Mouse (Mus musculus): Measurements from ENCODE around the gene Lmbr1. TPM values are rescaled to one million over a fixed set of nuclear protein-coding genes. Genes with fewer than 3 reads are reported as not detected.

Gene Lmbr1
- polyA plus RNA-seq, 1 experiment, result 0.84 TPM

DNA sequence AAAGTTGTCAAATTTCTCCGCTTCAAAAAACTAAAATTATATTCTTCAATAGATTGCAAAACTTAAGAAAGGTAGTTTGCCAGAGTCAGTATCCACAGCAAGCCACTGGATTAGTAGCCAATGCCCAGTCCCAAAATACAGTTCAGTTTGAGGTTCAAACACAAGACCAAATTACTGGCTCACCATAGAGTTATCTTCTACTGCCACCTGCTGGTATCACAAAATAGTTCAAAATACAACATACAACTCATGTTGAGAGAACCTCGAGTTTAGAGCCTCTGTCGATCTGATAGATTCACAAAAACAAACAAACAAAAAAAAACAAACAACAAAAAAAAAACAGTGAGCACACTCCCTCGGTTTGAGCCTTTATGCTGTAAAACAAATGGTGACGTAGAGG lies 42.4 kb downstream of the Lmbr1 start:
- Histone ChIP-seq H3K4me3 (ENCODE audit: extremely low read depth, insufficient read depth, insufficient read length) (no peak overlapping the region), H3K27ac (ENCODE audit: insufficient read depth, low read length) (no peak overlapping the region), H3K27me3 (ENCODE audit: control insufficient read depth, insufficient read depth, low read length) (no peaks in the 10 kb centered on the region), H3K36me3 (ENCODE audit: control insufficient read depth, insufficient read depth, low read length) (no peaks in the 10 kb centered on the region), H3K4me1 (ENCODE audit: control insufficient read depth, insufficient read depth, insufficient read length) (no peaks in the 10 kb centered on the region)
- TF ChIP-seq POLR2A (IDR thresholded peaks at IDR 0.05; ENCODE audit: low read depth, low read length), result no peak
- no peak for DNase-seq (ENCODE audit: low read depth in 1 of 2, low spot score in 2 of 2)
- 54% methylated on average over 5 of the region's 5 CpGs for WGBS

DNA sequence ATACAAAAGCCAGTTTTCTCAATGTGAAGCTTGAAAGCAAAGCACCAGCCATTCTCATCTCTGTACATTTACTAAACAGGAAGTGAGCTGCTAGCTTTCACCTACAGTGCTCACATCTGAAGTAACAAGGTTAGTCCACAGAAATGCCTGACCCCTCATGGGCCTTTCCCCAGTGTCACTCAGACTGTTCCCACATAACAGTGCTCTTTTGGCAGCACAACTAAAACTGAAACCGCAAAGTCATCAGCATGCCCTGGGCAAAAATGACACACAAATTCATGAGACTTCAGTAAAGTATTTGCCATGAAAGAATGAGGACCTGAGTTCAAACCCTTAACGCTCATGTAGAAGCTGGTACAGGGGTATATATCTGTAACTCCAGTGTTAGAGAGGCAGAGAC lies 55.7 kb downstream of the Lmbr1 start:
- H3K27ac ChIP-seq (ENCODE audit: insufficient read depth, low read length), result no peak overlapping the region
- TF ChIP-seq POLR2A (IDR thresholded peaks at IDR 0.05; ENCODE audit: low read depth, low read length), result no peak
- TF ChIP-seq CTCF (IDR thresholded peaks at IDR 0.05; ENCODE audit: extremely low read depth, insufficient read depth, insufficient read length, insufficient replicate concordance), result no peak
- H3K36me3 ChIP-seq (ENCODE audit: control insufficient read depth, insufficient read depth, low read length), result no peaks in the 10 kb centered on the region
- no peaks in the 10 kb centered on the region for H3K27me3 ChIP-seq (ENCODE audit: control insufficient read depth, insufficient read depth, low read length)
- 86% methylated on average over 2 of the region's 2 CpGs for WGBS
- DNase-seq (ENCODE audit: low read depth in 1 of 2, low spot score in 2 of 2), result no peak
- H3K4me1 ChIP-seq (ENCODE audit: control insufficient read depth, insufficient read depth, insufficient read length), result no peaks in the 10 kb centered on the region
- H3K4me3 ChIP-seq (ENCODE audit: extremely low read depth, insufficient read depth, insufficient read length), result no peak overlapping the region

DNA sequence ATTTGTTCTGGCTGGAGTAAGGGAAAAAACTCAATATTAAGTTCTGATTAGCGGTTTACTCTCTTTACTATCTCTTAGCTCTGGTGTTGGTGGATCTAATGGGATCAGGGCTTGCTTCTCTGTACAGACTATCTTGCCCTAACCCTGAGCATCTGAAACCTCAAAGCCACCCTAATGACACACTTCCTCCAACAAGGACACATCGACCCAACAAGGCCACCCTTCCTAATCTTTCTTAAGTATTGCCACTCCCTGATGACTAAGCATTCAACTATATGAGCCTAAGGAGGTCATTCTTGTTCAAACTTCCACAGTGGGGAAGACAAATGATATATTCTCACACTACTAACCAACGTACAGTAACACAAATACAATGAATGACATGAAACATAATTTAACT lies 69.0 kb downstream of the Lmbr1 start:
- H3K4me1 ChIP-seq (ENCODE audit: control insufficient read depth, insufficient read depth, insufficient read length), result no peaks in the 10 kb centered on the region
- H3K27me3 ChIP-seq (ENCODE audit: control insufficient read depth, insufficient read depth, low read length), result no peaks in the 10 kb centered on the region
- no peak for DNase-seq (ENCODE audit: low read depth in 1 of 2, low spot score in 2 of 2)
- no peak for TF ChIP-seq POLR2A (IDR thresholded peaks at IDR 0.05; ENCODE audit: low read depth, low read length)
- TF ChIP-seq CTCF (IDR thresholded peaks at IDR 0.05; ENCODE audit: extremely low read depth, insufficient read depth, insufficient read length, insufficient replicate concordance), result no peak
- WGBS, result 55% methylated on average over 3 of the region's 3 CpGs
- no peak overlapping the region for H3K4me3 ChIP-seq (ENCODE audit: extremely low read depth, insufficient read depth, insufficient read length)
- no peak overlapping the region for H3K27ac ChIP-seq (ENCODE audit: insufficient read depth, low read length)
- H3K36me3 ChIP-seq (ENCODE audit: control insufficient read depth, insufficient read depth, low read length), result no peaks in the 10 kb centered on the region

DNA sequence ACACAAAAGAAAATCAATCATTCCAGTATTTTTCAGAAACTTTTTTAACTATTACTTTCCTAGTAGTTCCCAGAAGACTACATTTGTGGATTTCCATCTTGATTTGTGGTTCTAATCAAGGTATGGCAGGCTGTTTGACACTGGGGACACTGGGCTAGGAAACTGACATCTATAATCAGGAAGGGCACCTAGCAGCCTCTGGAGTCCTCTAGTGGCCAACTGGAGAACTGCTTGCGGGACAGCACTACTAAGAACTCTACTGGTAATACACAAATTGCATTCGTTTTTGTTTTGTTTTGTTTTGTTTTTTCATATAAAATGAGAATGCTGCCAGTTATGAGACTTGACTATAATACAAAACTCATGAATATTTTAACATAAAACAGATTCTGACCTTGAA lies 85.0 kb downstream of the Lmbr1 start:
- Histone ChIP-seq H3K27me3 (ENCODE audit: control insufficient read depth, insufficient read depth, low read length) (no peaks in the 10 kb centered on the region), H3K4me1 (ENCODE audit: control insufficient read depth, insufficient read depth, insufficient read length) (no peaks in the 10 kb centered on the region), H3K36me3 (ENCODE audit: control insufficient read depth, insufficient read depth, low read length) (no peaks in the 10 kb centered on the region), H3K27ac (ENCODE audit: insufficient read depth, low read length) (no peak overlapping the region), H3K4me3 (ENCODE audit: extremely low read depth, insufficient read depth, insufficient read length) (no peak overlapping the region)
- TF ChIP-seq POLR2A (IDR thresholded peaks at IDR 0.05; ENCODE audit: low read depth, low read length) (no peak), CTCF (IDR thresholded peaks at IDR 0.05; ENCODE audit: extremely low read depth, insufficient read depth, insufficient read length, insufficient replicate concordance) (peak; percentile 58; the same call in 1 of the 2 replicates)
- WGBS, result 39% methylated on average over 2 of the region's 2 CpGs
- peak in 1 of 2 experiments; percentile 37 for DNase-seq (ENCODE audit: low read depth in 1 of 2, low spot score in 2 of 2)

DNA sequence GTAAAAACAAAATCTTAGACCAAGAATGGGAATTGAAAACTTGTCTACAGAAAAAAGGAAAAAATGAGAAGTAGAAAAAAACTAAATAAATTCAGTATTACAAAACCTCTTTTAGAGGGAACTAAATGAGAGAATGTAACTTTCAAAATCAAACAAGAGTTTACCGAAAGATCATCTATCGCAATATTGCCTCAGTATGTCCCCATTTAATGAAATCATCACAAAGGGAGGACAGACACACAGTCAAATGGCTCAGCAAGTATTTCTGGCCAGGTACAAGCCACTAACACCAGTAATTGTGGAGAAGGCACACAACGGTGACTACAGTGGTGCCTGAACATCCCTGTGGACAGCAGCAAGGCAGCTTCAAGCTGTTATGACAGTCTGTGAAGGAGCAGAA lies 88.1 kb downstream of the Lmbr1 start:
- no peak overlapping the region for H3K27ac ChIP-seq (ENCODE audit: insufficient read depth, low read length)
- TF ChIP-seq POLR2A (IDR thresholded peaks at IDR 0.05; ENCODE audit: low read depth, low read length) (no peak), CTCF (IDR thresholded peaks at IDR 0.05; ENCODE audit: extremely low read depth, insufficient read depth, insufficient read length, insufficient replicate concordance) (no peak)
- 90% methylated on average over 3 of the region's 3 CpGs for WGBS
- no peaks in the 10 kb centered on the region for H3K27me3 ChIP-seq (ENCODE audit: control insufficient read depth, insufficient read depth, low read length)
- H3K4me3 ChIP-seq (ENCODE audit: extremely low read depth, insufficient read depth, insufficient read length), result no peak overlapping the region
- no peaks in the 10 kb centered on the region for H3K36me3 ChIP-seq (ENCODE audit: control insufficient read depth, insufficient read depth, low read length)
- no peaks in the 10 kb centered on the region for H3K4me1 ChIP-seq (ENCODE audit: control insufficient read depth, insufficient read depth, insufficient read length)
- no peak for DNase-seq (ENCODE audit: low read depth in 1 of 2, low spot score in 2 of 2)

DNA sequence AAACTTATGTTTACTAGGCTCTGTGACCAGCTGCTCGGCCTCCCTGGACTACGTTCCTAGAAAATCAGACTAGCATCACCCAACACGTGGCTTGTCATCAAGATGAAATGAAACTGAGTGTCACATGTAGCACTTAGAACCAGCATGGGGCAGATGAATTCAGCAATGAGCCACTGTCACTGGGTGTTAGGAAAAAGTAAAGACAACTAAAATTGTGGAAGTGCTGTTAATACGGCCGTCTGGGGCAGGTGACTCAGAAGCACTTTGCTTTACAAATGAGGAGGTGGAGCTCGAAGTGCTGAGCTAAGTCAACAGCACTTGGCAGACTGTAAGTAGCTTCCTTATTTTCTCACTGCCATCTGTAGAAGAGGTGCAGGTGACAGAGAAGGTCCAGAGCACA lies 88.5 kb downstream of the Lmbr1 start:
- DNase-seq (ENCODE audit: low read depth in 1 of 2, low spot score in 2 of 2), result no peak
- Histone ChIP-seq H3K27ac (ENCODE audit: insufficient read depth, low read length) (no peak overlapping the region), H3K27me3 (ENCODE audit: control insufficient read depth, insufficient read depth, low read length) (no peaks in the 10 kb centered on the region), H3K4me1 (ENCODE audit: control insufficient read depth, insufficient read depth, insufficient read length) (no peaks in the 10 kb centered on the region), H3K36me3 (ENCODE audit: control insufficient read depth, insufficient read depth, low read length) (no peaks in the 10 kb centered on the region), H3K4me3 (ENCODE audit: extremely low read depth, insufficient read depth, insufficient read length) (no peak overlapping the region)
- no peak for TF ChIP-seq CTCF (IDR thresholded peaks at IDR 0.05; ENCODE audit: extremely low read depth, insufficient read depth, insufficient read length, insufficient replicate concordance)
- TF ChIP-seq POLR2A (IDR thresholded peaks at IDR 0.05; ENCODE audit: low read depth, low read length), result no peak
- 61% methylated on average over 6 of the region's 6 CpGs for WGBS

DNA sequence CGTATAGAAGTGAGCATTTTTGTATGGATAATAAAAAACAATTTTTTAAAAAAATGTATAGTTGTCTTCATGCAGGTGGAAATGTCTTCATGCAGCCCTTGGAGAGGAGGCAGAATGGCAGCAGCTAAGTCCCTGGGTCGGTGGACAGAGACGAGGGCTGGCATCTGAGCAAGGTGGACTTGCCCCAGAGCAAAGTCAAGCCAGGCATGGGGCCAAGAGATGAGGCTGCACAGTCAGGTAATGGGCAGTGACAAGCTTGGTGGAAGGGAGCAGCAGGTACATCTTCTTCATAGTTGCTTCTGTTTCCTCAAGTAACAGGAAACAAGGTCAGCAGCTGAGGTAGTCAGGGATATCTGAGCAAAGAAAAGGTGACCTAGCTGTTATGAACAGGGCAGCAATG lies 97.1 kb downstream of the Lmbr1 start:
- 90% methylated on average over 3 of the region's 3 CpGs for WGBS
- no peak for DNase-seq (ENCODE audit: low read depth in 1 of 2, low spot score in 2 of 2)
- Histone ChIP-seq H3K27ac (ENCODE audit: insufficient read depth, low read length) (no peak overlapping the region), H3K4me1 (ENCODE audit: control insufficient read depth, insufficient read depth, insufficient read length) (no peaks in the 10 kb centered on the region), H3K36me3 (ENCODE audit: control insufficient read depth, insufficient read depth, low read length) (no peaks in the 10 kb centered on the region), H3K4me3 (ENCODE audit: extremely low read depth, insufficient read depth, insufficient read length) (no peak overlapping the region), H3K27me3 (ENCODE audit: control insufficient read depth, insufficient read depth, low read length) (no peaks in the 10 kb centered on the region)
- TF ChIP-seq POLR2A (IDR thresholded peaks at IDR 0.05; ENCODE audit: low read depth, low read length), result no peak

Data from spleen, adult 2 months (tissue).